Mouse (Mus musculus): ENCODE results near the gene Thrb. TPM values are rescaled to one million over a fixed set of nuclear protein-coding genes. Genes with fewer than 3 reads are reported as not detected.

Gene Thrb
- polyA plus RNA-seq (2012; rRNA removed), result 0.87 and 1.3 TPM in 2 replicates
- polyA plus RNA-seq (2014; fragmentation: Nextera tagmentation; extraction: Ambion mirVana), result 2.1 and 3.9 TPM in 2 replicates

DNA sequence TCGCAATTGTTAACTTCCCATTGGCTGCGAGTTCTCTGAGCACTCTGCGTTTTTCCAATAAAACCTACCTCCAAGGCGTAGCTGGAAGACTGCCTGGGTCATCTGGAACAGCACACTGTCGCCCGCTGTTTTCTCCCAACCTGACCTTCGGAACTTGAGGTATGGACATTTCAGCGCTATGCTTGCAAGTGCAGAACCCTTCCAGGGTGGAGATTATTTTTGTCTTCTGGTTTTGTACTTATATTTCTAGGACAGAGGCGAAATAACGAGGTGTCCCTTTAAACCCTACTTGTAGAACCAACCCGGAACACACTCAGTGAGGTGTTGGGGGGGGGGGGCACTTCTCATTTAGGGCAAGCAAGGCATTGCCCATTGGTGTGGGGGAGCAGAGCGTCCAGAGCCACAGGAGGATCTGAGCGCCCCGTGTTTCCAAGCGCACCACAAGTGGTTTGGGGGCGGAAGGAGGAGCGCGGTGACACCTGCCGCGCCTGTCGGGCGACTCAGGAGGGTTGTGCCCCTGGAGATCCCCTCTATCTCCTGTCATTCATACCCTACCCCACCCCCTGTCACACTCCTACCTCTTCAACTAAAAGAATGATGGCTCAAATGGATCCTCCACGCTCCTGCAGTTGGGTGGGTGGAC is at the start of gene Thrb:
TSS of gene Thrb (plus strand) at position 576 of the 643 bp plus-strand sequence.
- ATAC-seq (ENCODE audit: low FRiP score, low read depth) (peak; percentile 11; the same call in 1 of the 2 replicates), DNase-seq (ENCODE audit: low spot score) (no peak)
- Histone ChIP-seq H3K27me3 (ENCODE audit: control insufficient read depth, insufficient read depth, low read length) (peaks cover 18% of the 10 kb centered on the region), H3K9me3 (ENCODE audit: control insufficient read depth, low read length) (no peaks in the 10 kb centered on the region), H3K4me1 (ENCODE audit: control insufficient read depth, insufficient read depth, low read length) (peaks cover 6% of the 10 kb centered on the region; the same call in 1 of the 2 replicates), H3K9ac (ENCODE audit: low read depth, low read length, severe bottlenecking) (peak within 1 kb of the TSS; percentile 51), H3K36me3 (ENCODE audit: control insufficient read depth, insufficient read depth, low read length) (no peaks in the 10 kb centered on the region), H3K27ac (replicated peaks; ENCODE audit: low read depth, low read length) (no peak within 1 kb of the TSS), H3K4me3 (replicated peaks; ENCODE audit: low read length) (peak within 1 kb of the TSS; percentile 60), H3K4me2 (replicated peaks; ENCODE audit: low read depth, low read length, severe bottlenecking) (peak within 1 kb of the TSS; percentile 98)
- WGBS, result under 1% methylated on average over 22 of the region's 23 CpGs
- TF ChIP-seq POLR2A (IDR thresholded peaks at IDR 0.05; ENCODE audit: borderline replicate concordance, extremely low read depth, insufficient read depth, insufficient read length), result no peak

DNA sequence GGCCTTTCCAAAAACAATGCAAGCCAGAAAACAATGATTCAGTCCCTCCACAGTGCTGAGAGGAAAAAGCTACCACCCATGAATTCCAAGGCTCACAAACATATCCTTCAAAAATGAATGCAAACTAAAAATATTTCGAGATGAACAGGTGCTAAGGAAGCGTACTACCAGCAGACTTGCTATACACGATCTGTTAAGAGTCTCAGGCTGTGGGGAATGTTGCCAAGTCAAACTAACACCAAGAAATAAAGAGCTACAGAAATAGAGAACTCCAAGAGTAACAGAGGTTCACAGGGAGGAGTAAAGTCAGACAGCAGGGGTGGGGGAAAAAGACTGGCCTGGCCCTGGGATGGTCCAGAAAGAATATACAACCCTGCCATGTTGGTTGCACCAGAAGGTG is 38.4 kb upstream of the Thrb start:
- H3K4me2 ChIP-seq (replicated peaks; ENCODE audit: low read depth, low read length, severe bottlenecking), result no peak overlapping the region
- H3K27me3 ChIP-seq (ENCODE audit: control insufficient read depth, insufficient read depth, low read length), result no peaks in the 10 kb centered on the region
- TF ChIP-seq POLR2A (IDR thresholded peaks at IDR 0.05; ENCODE audit: borderline replicate concordance, extremely low read depth, insufficient read depth, insufficient read length), result no peak
- H3K36me3 ChIP-seq (ENCODE audit: control insufficient read depth, insufficient read depth, low read length), result no peaks in the 10 kb centered on the region
- 46% methylated on average over 3 of the region's 3 CpGs for WGBS
- DNase-seq (ENCODE audit: low spot score) (no peak), ATAC-seq (ENCODE audit: low FRiP score, low read depth) (no peak)
- no peak overlapping the region for H3K9ac ChIP-seq (ENCODE audit: low read depth, low read length, severe bottlenecking)
- H3K4me3 ChIP-seq (replicated peaks; ENCODE audit: low read length), result no peak overlapping the region
- no peaks in the 10 kb centered on the region for H3K9me3 ChIP-seq (ENCODE audit: control insufficient read depth, low read length)
- no peaks in the 10 kb centered on the region for H3K4me1 ChIP-seq (ENCODE audit: control insufficient read depth, insufficient read depth, low read length)
- no peak overlapping the region for H3K27ac ChIP-seq (replicated peaks; ENCODE audit: low read depth, low read length)

DNA sequence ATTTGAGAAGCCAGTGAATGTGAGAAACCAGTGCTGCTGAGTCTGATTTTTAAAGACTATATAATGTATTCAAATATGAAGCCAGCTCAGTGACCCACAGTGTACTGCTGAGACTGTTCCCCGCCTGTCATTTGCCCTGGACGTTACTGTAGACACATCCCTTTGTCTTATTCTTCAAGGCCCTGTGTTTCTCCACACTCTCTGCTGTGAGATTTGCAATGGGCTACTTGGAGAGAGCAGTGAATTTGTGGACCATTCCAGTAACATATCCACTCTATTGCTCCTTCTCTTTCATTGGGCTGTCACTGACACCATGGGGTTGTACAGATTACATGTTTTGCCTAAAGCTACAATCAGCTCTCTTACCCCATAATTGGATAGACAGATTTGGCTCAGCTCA is 36.1 kb upstream of the Thrb start:
- no peak overlapping the region for H3K9ac ChIP-seq (ENCODE audit: low read depth, low read length, severe bottlenecking)
- ATAC-seq (ENCODE audit: low FRiP score, low read depth) (no peak), DNase-seq (ENCODE audit: low spot score) (no peak)
- no peaks in the 10 kb centered on the region for H3K36me3 ChIP-seq (ENCODE audit: control insufficient read depth, insufficient read depth, low read length)
- no peak overlapping the region for H3K27ac ChIP-seq (replicated peaks; ENCODE audit: low read depth, low read length)
- H3K4me2 ChIP-seq (replicated peaks; ENCODE audit: low read depth, low read length, severe bottlenecking), result no peak overlapping the region
- no peaks in the 10 kb centered on the region for H3K27me3 ChIP-seq (ENCODE audit: control insufficient read depth, insufficient read depth, low read length)
- H3K4me3 ChIP-seq (replicated peaks; ENCODE audit: low read length), result no peak overlapping the region
- 63% methylated on average over 2 of the region's 2 CpGs for WGBS
- TF ChIP-seq POLR2A (IDR thresholded peaks at IDR 0.05; ENCODE audit: borderline replicate concordance, extremely low read depth, insufficient read depth, insufficient read length), result no peak
- no peaks in the 10 kb centered on the region for H3K4me1 ChIP-seq (ENCODE audit: control insufficient read depth, insufficient read depth, low read length)
- H3K9me3 ChIP-seq (ENCODE audit: control insufficient read depth, low read length), result no peaks in the 10 kb centered on the region

DNA sequence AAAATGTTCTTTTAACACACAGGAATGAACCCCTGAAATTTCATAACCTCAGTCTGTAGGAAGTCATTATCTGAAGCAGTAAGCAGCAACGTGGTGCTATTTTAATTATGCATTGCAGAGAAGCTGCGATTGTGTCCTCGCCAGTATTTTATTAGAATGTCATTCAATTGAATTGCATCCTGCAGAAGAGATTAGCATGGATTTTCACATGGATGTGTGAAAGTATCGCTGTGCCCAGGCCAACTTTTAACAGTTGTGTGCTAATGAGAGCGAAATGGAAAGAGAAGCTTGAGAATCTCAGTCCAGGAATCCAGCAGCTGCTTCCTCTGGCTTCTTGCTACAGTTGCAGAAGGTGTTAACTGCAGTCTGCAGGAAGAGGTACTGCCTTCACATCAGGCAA is 30.8 kb upstream of the Thrb start:
- no peaks in the 10 kb centered on the region for H3K36me3 ChIP-seq (ENCODE audit: control insufficient read depth, insufficient read depth, low read length)
- ATAC-seq (ENCODE audit: low FRiP score, low read depth) (no peak), DNase-seq (ENCODE audit: low spot score) (no peak)
- TF ChIP-seq POLR2A (IDR thresholded peaks at IDR 0.05; ENCODE audit: borderline replicate concordance, extremely low read depth, insufficient read depth, insufficient read length), result no peak
- no peaks in the 10 kb centered on the region for H3K27me3 ChIP-seq (ENCODE audit: control insufficient read depth, insufficient read depth, low read length)
- peaks cover 5% of the 10 kb centered on the region for H3K4me1 ChIP-seq (ENCODE audit: control insufficient read depth, insufficient read depth, low read length)
- 28% methylated on average over 5 of the region's 5 CpGs for WGBS
- H3K9ac ChIP-seq (ENCODE audit: low read depth, low read length, severe bottlenecking), result no peak overlapping the region
- no peaks in the 10 kb centered on the region for H3K9me3 ChIP-seq (ENCODE audit: control insufficient read depth, low read length)
- H3K4me2 ChIP-seq (replicated peaks; ENCODE audit: low read depth, low read length, severe bottlenecking), result no peak overlapping the region
- no peak overlapping the region for H3K27ac ChIP-seq (replicated peaks; ENCODE audit: low read depth, low read length)
- no peak overlapping the region for H3K4me3 ChIP-seq (replicated peaks; ENCODE audit: low read length)

DNA sequence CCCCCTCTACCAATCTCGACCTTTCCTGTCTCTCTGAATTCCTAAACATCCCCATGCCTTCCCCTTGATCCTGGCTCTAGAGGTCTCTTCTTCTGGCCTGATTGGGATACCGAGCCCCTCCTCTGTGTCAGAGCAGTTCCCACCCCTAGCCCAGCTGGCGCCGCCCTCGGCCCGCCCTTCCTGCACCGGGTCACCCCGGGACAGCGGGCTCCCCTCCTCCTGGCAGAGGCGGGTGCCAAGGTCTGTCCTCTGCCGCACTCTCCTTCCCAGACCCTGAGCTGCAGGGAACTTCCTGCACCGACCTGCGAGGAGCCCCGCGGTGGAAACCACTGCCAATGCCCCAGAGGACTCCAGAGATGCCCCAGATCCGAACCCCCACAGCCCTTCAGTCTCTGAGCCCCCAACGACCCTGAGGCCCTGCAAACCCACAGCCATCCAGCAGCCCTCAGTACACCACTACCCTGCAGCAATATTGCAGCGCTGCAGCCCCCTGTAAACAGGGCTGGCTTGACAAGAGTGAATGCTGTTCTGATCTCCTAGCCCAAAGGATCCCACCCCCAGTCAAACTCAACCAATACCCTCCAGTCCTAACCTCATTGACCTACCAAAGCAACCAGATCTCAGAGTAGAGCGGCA is 27.1 kb upstream of the Thrb start:
- Histone ChIP-seq H3K4me3 (replicated peaks; ENCODE audit: low read length) (no peak overlapping the region), H3K9me3 (ENCODE audit: control insufficient read depth, low read length) (no peaks in the 10 kb centered on the region), H3K4me2 (replicated peaks; ENCODE audit: low read depth, low read length, severe bottlenecking) (peak overlapping the region; percentile 29; the same call in 1 of the 2 replicates), H3K27me3 (ENCODE audit: control insufficient read depth, insufficient read depth, low read length) (no peaks in the 10 kb centered on the region), H3K27ac (replicated peaks; ENCODE audit: low read depth, low read length) (no peak overlapping the region), H3K4me1 (ENCODE audit: control insufficient read depth, insufficient read depth, low read length) (peaks cover 5% of the 10 kb centered on the region), H3K36me3 (ENCODE audit: control insufficient read depth, insufficient read depth, low read length) (no peaks in the 10 kb centered on the region), H3K9ac (ENCODE audit: low read depth, low read length, severe bottlenecking) (no peak overlapping the region)
- ATAC-seq (ENCODE audit: low FRiP score, low read depth) (no peak; the same call in 1 of the 2 replicates), DNase-seq (ENCODE audit: low spot score) (no peak)
- WGBS, result 10% methylated on average over 19 of the region's 19 CpGs
- TF ChIP-seq POLR2A (IDR thresholded peaks at IDR 0.05; ENCODE audit: borderline replicate concordance, extremely low read depth, insufficient read depth, insufficient read length), result no peak
